Mouse (Mus musculus) Patski (cell line): ENCODE data around the gene Nrxn1. TPM values are rescaled to one million over a fixed set of nuclear protein-coding genes. Genes with fewer than 3 reads are reported as not detected.

Experiments
- ATAC-seq: fragments of 100-300 bp; one replicate; pipeline ENCODE4 v1.8.0; 2021
- CTCF ChIA-PET: fragments of 350-600 bp; sonication (Branson Sonifier 250); formaldehyde crosslinking; loops from one replicate; lab custom pipeline; 2022; ENCODE audit warnings: inconsistent platforms; lab: Charles Lee
- POLR2A ChIA-PET: fragments of 350-600 bp; sonication (Branson Sonifier 250); formaldehyde crosslinking; loops from one replicate; lab custom pipeline; 2022; ENCODE audit warnings: antibody characterized with exemption, inconsistent platforms; lab: Charles Lee
- DNase-seq: peaks from one replicate; pipeline ENCODE4 v3.0.0-alpha.2; 2011; ENCODE audit warnings: low read depth, low spot score
- H3K27me3 ChIP-seq: fragments of 371-371 bp; one replicate; pipeline ENCODE4 v1.5.1; 2021
- CTCF ChIP-seq: fragments of 100-300 bp; IDR thresholded peaks from one replicate; pipeline ENCODE4 v1.5.1; 2021
- in situ Hi-C: fragments of 300-500 bp; cut with MboI; formaldehyde crosslinking; loops from 3 replicates; pipeline ENCODE4 v1.11.1; 2018; ENCODE audit warnings: low pct_unique_long_range_greater_than_20kb, mixed read lengths
- polyA plus RNA-seq: library from polyadenylated mRNA; unstranded; gene quantifications from one replicate; pipeline ENCODE4 v1.2.3, GENCODE M21; 2021

Nrxn1 gene
- polyA plus RNA-seq: not detected

DNA sequence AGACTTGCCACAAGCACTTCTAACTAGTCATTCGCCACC, at the start of gene Nrxn1:
Gene Nrxn1, minus strand, starts transcription at position 30 of the 39 bp plus-strand sequence.
- no peaks in the 10 kb centered on the region for H3K27me3 ChIP-seq
- ChIA-PET POLR2A (no interaction called here), CTCF (no interaction called here)
- ATAC-seq: no peak
- no peak for TF ChIP-seq CTCF
- in situ Hi-C loops: no loop called here
- no peak for DNase-seq

DNA sequence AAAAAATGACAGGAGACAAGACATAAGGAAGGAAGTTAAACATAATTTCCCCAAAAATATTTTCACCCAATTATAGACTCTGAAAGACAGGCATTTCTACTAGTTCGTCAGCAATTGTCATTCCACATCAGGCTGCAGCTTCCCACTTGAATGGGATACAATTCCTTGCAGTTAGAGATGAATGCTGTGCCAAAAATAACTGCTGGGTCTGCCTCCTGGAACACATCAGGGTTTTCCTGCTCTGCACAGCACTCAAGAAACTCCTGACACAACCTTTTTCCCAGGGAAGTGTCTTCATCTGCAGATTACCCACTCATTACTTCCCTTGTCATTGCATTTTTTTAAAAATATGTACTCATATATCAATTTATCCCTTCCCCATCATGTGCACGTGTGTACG, 44.0 kb upstream of the Nrxn1 start:
- H3K27me3 ChIP-seq: peaks cover 3% of the 10 kb centered on the region
- ChIA-PET CTCF (interaction anchor here (1.9 kb wide), 1 partner anchor 21 kb away, joined by 5 read pairs; no protein-coding TSS in a partner anchor), POLR2A (no interaction called here)
- DNase-seq (no peak), ATAC-seq (no peak)
- no peak for TF ChIP-seq CTCF
- in situ Hi-C loops: no loop called here

- no peak for DNase-seq
- ATAC-seq: no peak
- H3K27me3 ChIP-seq: no peaks in the 10 kb centered on the region
- CTCF ChIA-PET: interaction anchor here (1.0 kb wide), 1 partner anchor 10 kb away, joined by 5 read pairs; no protein-coding TSS in a partner anchor
- POLR2A ChIA-PET: no interaction called here
- in situ Hi-C loops: no loop called here
- TF ChIP-seq CTCF: no peak
Observed at GRCm38 (mm10) chr17:91112880-91113628, 20.2 kb upstream of the Nrxn1 start.

- DNase-seq: no peak
- TF ChIP-seq CTCF: no peak
- POLR2A ChIA-PET: no interaction called here
- ATAC-seq: no peak
- no peaks in the 10 kb centered on the region for H3K27me3 ChIP-seq
- CTCF ChIA-PET: no interaction called here
- in situ Hi-C loops: no loop called here
Observed at GRCm38 (mm10) chr17:91112085-91112484, 19.2 kb upstream of the Nrxn1 start.

DNA sequence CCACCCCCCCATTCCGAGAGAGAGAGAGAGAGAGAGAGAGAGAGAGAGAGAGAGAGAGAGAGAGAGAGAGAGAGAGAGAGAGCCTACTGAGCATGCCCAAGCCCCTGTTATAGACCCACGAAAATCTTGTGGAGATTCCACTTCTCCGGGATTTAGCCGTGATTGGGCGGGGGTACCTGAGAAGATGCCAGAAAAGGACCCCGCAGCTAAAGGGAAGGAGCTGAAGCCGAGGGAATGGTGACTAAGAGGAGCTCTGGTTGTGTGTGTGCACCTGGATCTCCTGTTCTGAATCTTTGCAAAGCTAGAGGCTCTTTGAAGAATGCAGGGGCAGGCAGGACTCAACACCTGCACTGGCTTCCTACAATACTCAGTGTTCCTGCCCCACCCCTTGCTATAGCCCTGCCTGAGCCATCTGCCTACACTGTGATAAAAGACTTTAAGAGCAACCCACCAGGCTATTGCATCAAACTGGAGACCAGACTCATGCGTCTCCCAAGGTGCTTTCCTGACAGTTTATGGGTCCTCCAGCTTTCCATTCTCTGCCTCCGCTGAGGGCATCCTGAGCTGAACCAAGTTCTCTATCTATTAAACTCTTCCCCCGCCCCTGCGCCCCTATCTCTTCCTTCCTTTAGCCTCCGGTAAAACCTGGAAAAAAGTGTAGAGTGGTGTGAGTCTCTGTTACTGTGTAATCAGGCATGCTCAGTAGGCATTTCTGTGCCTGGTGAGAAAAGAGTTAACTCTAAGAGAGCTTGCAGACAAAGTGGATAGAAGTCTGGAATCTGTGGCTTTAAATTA, 407 bp upstream of the Nrxn1 start:
- no peak for ATAC-seq
- CTCF ChIA-PET: no interaction called here
- no peak for DNase-seq
- no peaks in the 10 kb centered on the region for H3K27me3 ChIP-seq
- POLR2A ChIA-PET: no interaction called here
- in situ Hi-C loops: no loop called here
- no peak for TF ChIP-seq CTCF

- TF ChIP-seq CTCF: no peak
- ChIA-PET CTCF (no interaction called here), POLR2A (no interaction called here)
- DNase-seq (no peak), ATAC-seq (no peak)
- in situ Hi-C loops: no loop called here
- no peaks in the 10 kb centered on the region for H3K27me3 ChIP-seq
Observed at GRCm38 (mm10) chr17:91092421-91093041, 340 bp downstream of the Nrxn1 start.

DNA sequence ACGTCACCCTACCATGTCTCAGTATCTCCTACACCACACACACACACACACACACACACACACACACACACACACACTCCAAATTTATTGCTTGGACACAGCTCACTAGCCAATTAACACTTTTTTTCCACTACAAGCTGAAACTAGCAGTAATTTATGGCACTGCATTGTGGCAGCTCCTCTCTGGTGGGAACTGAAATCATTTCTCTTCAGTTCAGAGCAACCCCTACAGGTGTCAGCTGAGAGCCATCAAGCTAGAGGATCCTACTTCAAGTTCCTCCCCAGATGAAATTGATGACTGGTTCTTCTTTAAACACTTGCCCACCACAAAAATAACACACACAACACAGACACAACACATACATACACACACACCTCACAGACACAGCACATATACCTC, 2.2 kb downstream of the Nrxn1 start:
- no peak for TF ChIP-seq CTCF
- ChIA-PET POLR2A (no interaction called here), CTCF (no interaction called here)
- H3K27me3 ChIP-seq: no peaks in the 10 kb centered on the region
- DNase-seq (no peak), ATAC-seq (no peak)
- in situ Hi-C loops: no loop called here

DNA sequence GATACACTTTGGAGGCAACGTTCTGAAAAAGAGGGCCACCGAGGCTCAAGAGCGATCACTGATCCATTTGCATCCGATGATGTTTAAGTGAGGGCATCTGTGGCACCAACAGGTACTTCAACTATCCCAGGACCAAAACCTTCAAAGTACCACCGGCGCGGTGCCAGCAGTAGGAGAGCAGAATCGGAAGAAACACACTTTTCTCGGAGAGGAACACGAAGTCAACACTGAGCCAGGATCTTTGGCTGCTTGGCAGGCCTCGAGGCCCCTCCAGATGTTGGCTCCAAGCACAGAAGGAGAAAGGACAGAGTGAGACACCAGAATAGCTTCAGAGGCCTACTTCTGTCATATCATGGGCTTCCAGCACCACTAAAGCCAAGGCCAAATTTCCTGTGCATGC, 3.9 kb downstream of the Nrxn1 start:
- no peak for ATAC-seq
- no peaks in the 10 kb centered on the region for H3K27me3 ChIP-seq
- in situ Hi-C loops: no loop called here
- ChIA-PET POLR2A (no interaction called here), CTCF (no interaction called here)
- no peak for TF ChIP-seq CTCF
- no peak for DNase-seq

DNA sequence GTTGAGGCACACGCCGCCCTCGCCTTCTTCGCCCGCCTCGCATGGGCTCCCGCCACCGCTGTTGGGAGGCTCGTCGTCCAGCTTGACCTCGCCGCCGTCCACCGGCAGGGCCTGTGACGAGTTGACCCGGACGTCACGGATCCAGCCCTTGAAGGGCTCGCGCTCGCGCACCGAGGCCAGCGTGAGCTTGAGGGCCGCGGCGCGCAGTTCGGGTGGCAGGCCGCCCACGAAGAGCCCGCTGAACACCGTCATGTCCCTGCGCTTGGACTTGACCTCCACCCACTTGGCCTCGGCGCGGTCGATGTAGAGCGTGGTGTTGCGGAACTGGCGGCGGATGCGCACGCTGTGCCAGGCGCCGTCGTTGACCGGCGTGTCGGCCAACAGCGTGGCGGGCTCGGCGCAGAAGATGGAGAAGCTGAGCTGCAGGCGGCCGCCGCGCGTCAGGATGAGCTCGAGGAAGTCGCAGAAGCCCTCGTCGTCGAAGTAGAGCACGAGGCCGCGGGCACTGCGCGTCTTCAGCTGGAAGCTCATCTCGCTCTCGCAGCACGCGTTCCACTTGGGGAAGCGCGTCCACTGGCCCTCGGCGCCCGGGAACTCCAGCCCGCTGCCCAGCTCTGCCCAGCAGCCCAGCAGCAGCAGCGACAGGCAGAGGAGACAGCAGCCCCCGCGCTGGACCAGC, 4.7 kb downstream of the Nrxn1 start:
- in situ Hi-C loops: no loop called here
- no peaks in the 10 kb centered on the region for H3K27me3 ChIP-seq
- ChIA-PET POLR2A (no interaction called here), CTCF (no interaction called here)
- TF ChIP-seq CTCF: no peak
- no peak for DNase-seq
- ATAC-seq: no peak

DNA sequence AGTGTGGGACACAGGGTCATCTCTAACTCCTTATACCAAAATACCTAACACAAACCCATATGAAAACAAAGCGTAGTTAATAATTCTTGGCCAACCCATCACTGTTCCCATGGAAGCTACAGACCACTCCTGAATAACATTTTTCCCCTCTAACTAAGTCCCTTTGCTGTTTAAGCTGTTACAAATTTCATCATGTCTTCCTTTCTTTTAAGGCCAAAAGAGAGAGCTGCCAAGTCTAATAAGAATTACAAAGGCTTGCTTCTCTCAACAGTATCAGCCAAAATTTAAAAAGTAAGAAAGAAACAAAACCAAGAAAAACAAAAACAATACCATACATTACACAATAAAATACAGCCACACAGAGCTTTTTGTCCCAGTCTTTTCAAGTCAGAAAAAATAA, 6.5 kb downstream of the Nrxn1 start:
- in situ Hi-C loops: no loop called here
- DNase-seq: no peak
- no peaks in the 10 kb centered on the region for H3K27me3 ChIP-seq
- ChIA-PET POLR2A (no interaction called here), CTCF (no interaction called here)
- no peak for TF ChIP-seq CTCF
- ATAC-seq: no peak

DNA sequence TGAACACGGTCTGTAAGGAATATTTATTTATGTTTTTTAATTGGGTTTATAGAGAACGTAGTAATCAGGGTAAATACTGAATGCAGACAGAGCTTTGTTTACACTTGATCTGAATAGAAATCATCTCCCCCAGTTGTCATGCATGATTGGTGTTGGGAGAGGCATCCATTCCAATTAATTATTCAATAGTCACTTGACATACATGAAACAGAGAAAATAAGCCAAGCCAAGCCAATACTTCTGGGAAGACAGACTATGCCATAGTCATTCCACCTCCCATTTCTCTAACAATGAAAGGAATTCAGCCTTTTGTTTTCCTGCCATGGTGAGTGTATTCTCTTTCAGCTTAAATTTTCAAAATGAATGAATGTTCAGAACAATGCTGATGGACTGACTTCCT, 7.5 kb downstream of the Nrxn1 start:
- ATAC-seq: no peak
- in situ Hi-C loops: no loop called here
- H3K27me3 ChIP-seq: no peaks in the 10 kb centered on the region
- CTCF ChIA-PET: no interaction called here
- POLR2A ChIA-PET: no interaction called here
- no peak for DNase-seq
- no peak for TF ChIP-seq CTCF
